Mouse (Mus musculus) ES-E14 (cell line): ENCODE data around the gene Dgat2.

ENCODE experiments used
- HCFC1 ChIP-seq: IDR thresholded peaks from 2 replicates; pipeline ENCODE4 v1.6.1; 2012; ENCODE audit warnings: low read length, inconsistent platforms, borderline replicate concordance; ENCODE audit not compliant: insufficient read depth
- MAFK ChIP-seq: IDR thresholded peaks from 2 replicates; pipeline ENCODE4 v1.6.1; 2014; ENCODE audit warnings: mild to moderate bottlenecking, low read depth, low read length, inconsistent platforms; ENCODE audit not compliant: insufficient read depth

DNA sequence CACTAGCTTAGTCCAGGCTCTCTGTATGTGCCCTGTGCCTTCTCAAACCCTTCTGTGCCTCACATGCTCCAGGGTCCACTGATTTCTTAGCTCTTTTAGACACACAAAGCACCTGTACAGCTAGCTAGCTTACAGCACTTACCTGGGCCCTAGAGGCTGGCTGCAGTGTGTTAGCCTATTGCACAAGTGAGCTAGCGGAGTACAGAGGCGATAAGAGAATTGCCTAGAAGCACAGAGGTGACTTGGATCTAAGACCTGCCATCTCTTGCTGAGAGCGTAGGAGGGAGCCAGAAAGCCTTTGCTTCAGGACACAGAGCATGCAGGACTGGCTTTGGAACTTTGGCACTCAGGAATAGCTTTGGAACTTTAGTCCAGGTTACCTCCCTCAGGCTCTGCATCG lies 44.7 kb upstream of the Dgat2 start:
- TF ChIP-seq MAFK: no peak
- no peak for TF ChIP-seq HCFC1
